Mouse (Mus musculus): ENCODE results near the gene Cenpt. TPM values are rescaled to one million over a fixed set of nuclear protein-coding genes. Genes with fewer than 3 reads are reported as not detected.
"Not testable (repeated sequence)": the region's sequence is repeated elsewhere in the genome, so short reads cannot be mapped to it uniquely, and the experiment has no call there.

Cenpt gene
- polyA plus RNA-seq, 1 experiment from 2014 or later: 8.2 TPM

- Histone ChIP-seq H3K36me3 (ENCODE audit: inconsistent target) (no peaks in the 10 kb centered on the region), H3K79me2 (ENCODE audit: inconsistent target) (no peaks in the 10 kb centered on the region), H3K27ac (no peak overlapping the region), H3K4me3 (ENCODE audit: inconsistent target) (no peak overlapping the region)
- 79% methylated on average over 6 of the region's 6 CpGs for WGBS (ENCODE audit: missing documents)
Measured at GRCm38 (mm10) chr8:105836991-105837390, 16.1 kb downstream of the Cenpt start.

GRCm38 (mm10) chr8:105835318-105835717, 17.8 kb downstream of the Cenpt start:
- Histone ChIP-seq H3K4me3 (ENCODE audit: inconsistent target) (no peak overlapping the region), H3K36me3 (ENCODE audit: inconsistent target) (no peaks in the 10 kb centered on the region), H3K79me2 (ENCODE audit: inconsistent target) (no peaks in the 10 kb centered on the region), H3K27ac (no peak overlapping the region)
- WGBS (ENCODE audit: missing documents): 30% methylated on average over 8 of the region's 11 CpGs

DNA sequence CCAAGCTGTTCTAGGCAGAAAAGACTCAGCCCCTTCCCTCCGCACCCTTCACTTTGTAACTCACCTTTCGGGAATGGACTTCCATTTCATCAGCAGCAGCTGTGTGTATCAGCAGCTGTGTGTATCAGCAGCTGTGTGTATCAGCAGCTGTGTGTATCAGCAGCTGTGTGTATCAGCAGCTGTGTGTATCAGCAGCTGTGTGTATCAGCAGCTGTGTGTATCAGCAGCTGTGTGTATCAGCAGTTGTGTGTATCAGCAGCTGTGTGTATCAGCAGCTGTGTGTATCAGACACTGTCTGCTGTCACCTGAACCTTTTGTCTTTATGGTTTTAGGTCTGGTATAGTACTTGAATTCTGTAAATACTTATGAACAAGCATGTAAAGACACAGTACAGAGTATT, 19.3 kb downstream of the Cenpt start:
- not testable (repeated sequence) for H3K4me3 ChIP-seq (ENCODE audit: inconsistent target); H3K36me3 ChIP-seq (ENCODE audit: inconsistent target); H3K79me2 ChIP-seq (ENCODE audit: inconsistent target); H3K27ac ChIP-seq
- WGBS (ENCODE audit: missing documents): 92% methylated on average over 2 of the region's 2 CpGs

DNA sequence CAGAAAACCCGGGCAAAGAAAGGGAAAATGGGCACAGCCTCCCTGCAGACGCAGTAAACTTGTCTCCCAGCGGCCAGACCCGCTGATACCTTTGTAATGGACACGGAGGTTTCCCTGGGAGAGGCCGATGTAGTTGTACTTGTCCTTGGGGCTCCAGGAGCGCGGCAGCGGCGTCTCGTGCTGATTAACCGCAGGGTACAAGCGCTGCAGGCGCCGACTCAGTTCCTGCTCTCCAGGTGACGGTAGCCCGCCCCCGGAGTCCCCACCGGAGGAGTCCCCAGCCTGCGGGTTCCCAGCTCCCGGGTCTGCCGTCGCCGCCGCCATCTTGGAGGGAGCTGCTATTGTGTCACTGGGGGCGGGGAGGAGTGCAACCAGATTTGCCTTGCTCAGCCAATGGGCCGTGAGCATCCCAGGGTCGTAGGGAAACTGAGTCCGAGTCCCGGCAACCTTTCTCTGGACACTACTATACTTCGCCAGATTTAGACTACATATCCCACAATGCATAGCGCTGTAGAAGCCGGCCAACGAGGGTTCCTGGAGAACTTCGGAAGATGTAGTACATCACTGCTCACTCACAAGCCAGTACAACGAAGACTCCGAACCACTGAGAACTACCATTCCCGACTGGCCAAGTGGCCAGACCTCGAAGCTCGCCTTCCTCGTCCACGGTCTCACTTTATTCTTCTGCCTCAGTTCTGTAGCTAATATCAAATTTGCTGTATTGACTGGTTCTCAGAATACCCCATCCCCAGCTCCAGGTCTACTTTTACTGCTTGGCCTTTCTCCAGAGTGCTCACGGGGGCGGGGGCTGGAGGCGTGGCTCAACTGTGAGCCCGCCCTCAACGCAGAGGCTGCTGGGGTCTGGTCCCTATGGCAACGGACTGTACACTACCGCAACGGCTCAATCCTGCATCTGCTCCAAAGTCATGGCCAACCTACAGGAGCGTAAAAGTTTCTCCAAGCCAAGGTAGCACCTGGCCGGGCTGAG, 25.9 kb downstream of the Cenpt start, which contains the start of the genes Ranbp10 and Tsnaxip1:
Ranbp10 (minus strand) TSS at position 490 of the 988 bp plus-strand sequence.
Tsnaxip1 (plus strand) TSS at position 871 of the 988 bp plus-strand sequence.
- WGBS (ENCODE audit: missing documents): under 1% methylated on average over 52 of the region's 52 CpGs
- peak within 1 kb of the TSS; percentile 100 for H3K4me3 ChIP-seq (ENCODE audit: inconsistent target)
- H3K79me2 ChIP-seq (ENCODE audit: inconsistent target): peaks cover 45% of the 10 kb centered on the region
- peak within 1 kb of the TSS; percentile 89 for H3K27ac ChIP-seq
- 0 out of 2 replicates have a peak, but pooled peaks cover 3% of the 10 kb centered on the region for H3K36me3 ChIP-seq (ENCODE audit: inconsistent target)

DNA sequence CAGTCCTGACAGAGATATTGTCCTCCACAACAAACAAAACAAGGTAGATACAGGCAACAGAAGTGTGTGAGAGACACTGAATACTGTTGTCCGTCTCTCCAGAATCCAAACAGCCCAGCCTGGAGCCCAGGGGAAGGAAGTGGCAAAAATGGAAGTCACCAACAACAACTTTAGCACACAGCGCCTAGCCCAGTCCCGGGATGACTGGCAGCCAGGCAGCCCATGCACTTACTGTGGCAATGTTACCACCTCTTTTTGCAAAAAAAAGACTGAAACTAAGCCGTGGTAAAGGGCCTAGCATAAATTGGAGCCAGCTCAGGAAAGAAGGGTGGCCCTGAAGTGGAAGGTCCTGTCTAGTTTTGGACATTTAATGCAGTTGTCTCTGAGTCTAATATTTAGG, 26.7 kb downstream of the Cenpt start:
- Histone ChIP-seq H3K27ac (peak overlapping the region; percentile 89), H3K79me2 (ENCODE audit: inconsistent target) (peaks cover 53% of the 10 kb centered on the region), H3K36me3 (ENCODE audit: inconsistent target) (peaks cover 8% of the 10 kb centered on the region; the same call in 1 of the 2 replicates), H3K4me3 (ENCODE audit: inconsistent target) (peak overlapping the region; percentile 100)
- WGBS (ENCODE audit: missing documents): 6% methylated on average over 3 of the region's 4 CpGs

DNA sequence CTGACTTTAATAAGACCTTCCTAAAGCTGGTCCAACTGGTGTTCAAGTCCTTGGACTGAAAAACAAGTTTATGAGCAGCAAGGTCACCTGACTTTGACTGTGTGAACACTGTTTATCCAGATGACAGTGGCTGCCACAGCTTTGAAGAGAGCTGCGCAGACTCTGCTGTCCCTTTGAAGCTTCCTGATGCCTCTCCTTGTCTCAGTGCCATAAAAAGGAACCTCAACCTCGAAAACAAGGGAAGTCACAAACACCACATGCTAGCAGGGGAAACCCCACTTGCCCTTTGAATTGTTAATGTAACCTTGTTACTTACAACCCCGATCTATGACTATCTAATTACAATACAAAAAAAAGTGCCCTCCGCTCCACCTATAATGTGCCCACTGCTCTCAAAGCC, 27.6 kb downstream of the Cenpt start:
- H3K36me3 ChIP-seq (ENCODE audit: inconsistent target): peaks cover 17% of the 10 kb centered on the region; the same call in 1 of the 2 replicates
- peak overlapping the region; percentile 89 for H3K27ac ChIP-seq
- H3K79me2 ChIP-seq (ENCODE audit: inconsistent target): peaks cover 61% of the 10 kb centered on the region
- WGBS (ENCODE audit: missing documents): 23% methylated on average over 4 of the region's 4 CpGs
- peak overlapping the region; percentile 100 for H3K4me3 ChIP-seq (ENCODE audit: inconsistent target)

DNA sequence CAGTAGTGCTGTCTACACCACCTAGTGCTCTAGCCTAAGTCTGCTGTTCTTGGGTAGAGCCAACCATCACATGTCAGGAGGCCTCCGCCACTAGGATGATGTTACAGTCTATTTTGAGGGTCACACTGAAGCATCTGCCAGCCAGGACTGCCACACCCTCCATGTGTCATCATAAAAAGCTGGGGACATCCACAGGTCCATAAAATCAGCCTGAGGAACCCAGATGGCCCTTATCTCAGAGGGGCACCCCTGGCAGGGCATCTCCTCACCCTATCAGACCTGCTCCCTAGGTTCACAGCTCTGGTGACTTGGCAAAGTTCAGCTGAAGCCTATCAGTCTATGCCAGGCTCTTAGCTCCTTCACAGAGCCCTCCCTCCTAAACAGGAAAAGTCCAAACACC, 32.2 kb downstream of the Cenpt start:
- H3K27ac ChIP-seq: peak overlapping the region; percentile 42
- peaks cover 94% of the 10 kb centered on the region for H3K79me2 ChIP-seq (ENCODE audit: inconsistent target)
- H3K36me3 ChIP-seq (ENCODE audit: inconsistent target): peaks cover 18% of the 10 kb centered on the region; the same call in 1 of the 2 replicates
- WGBS (ENCODE audit: missing documents): 100% methylated on average over 1 of the region's 1 CpGs
- no peak overlapping the region for H3K4me3 ChIP-seq (ENCODE audit: inconsistent target)

GRCm38 (mm10) chr8:105819659-105820058, 33.4 kb downstream of the Cenpt start:
- Histone ChIP-seq H3K36me3 (ENCODE audit: inconsistent target) (peaks cover 18% of the 10 kb centered on the region; the same call in 1 of the 2 replicates), H3K4me3 (ENCODE audit: inconsistent target) (no peak overlapping the region), H3K27ac (no peak overlapping the region), H3K79me2 (ENCODE audit: inconsistent target) (peaks cover 98% of the 10 kb centered on the region)
- WGBS (ENCODE audit: missing documents): 95% methylated on average over 3 of the region's 3 CpGs

- 98% methylated on average over 6 of the region's 6 CpGs for WGBS (ENCODE audit: missing documents)
- no peak overlapping the region for H3K4me3 ChIP-seq (ENCODE audit: inconsistent target)
- no peak overlapping the region for H3K27ac ChIP-seq
- H3K36me3 ChIP-seq (ENCODE audit: inconsistent target): no peaks in the 10 kb centered on the region
- peaks cover 98% of the 10 kb centered on the region for H3K79me2 ChIP-seq (ENCODE audit: inconsistent target)
Measured at GRCm38 (mm10) chr8:105813241-105813640, 39.8 kb downstream of the Cenpt start.

DNA sequence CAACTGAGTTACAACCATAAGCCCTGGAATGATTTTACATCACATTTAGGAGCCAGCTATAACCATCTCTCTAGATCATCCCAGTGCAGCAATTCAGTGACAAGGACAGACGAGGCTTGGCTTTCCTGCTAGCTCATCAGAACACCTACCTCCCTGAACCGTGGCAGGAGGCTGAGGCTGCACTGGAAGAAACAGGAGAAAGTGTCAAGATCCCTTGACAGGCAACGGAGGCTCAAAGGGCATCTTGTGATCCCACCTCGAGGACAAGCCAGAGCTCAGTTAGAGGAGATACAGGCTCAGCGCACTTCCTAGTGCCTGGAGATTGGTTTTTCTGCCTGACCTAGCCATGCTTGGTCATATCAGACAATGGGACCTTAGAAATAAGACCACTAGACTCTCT, 40.6 kb downstream of the Cenpt start:
- Histone ChIP-seq H3K4me3 (ENCODE audit: inconsistent target) (no peak overlapping the region), H3K27ac (no peak overlapping the region)

DNA sequence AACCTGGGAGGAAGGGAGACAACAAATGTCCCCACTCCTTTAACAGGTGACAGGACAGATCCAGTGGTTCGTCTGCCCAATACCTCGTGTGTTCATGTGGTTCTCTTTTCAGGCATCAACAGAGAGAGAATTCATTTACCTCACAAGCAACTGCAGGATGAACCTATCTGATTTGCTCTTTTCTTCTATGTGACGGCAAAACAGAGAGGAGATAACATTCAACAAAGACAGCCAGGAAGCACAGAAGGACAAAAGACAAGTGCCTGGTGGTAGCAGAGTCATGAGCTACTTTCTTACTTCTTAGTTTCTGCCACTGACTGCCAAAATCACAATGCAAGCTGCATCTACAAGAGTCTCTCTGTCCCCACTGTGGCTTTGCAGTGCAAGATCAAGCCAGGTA, 41.5 kb downstream of the Cenpt start:
- H3K79me2 ChIP-seq (ENCODE audit: inconsistent target): peaks cover 99% of the 10 kb centered on the region
- no peaks in the 10 kb centered on the region for H3K36me3 ChIP-seq (ENCODE audit: inconsistent target)
- no peak overlapping the region for H3K4me3 ChIP-seq (ENCODE audit: inconsistent target)
- H3K27ac ChIP-seq: no peak overlapping the region
- WGBS (ENCODE audit: missing documents): 94% methylated on average over 3 of the region's 3 CpGs

More for the DNA sequence above, 40.6 kb downstream of the Cenpt start:
- peaks cover 98% of the 10 kb centered on the region for H3K79me2 ChIP-seq (ENCODE audit: inconsistent target)
- no peaks in the 10 kb centered on the region for H3K36me3 ChIP-seq (ENCODE audit: inconsistent target)
- 91% methylated on average over 5 of the region's 5 CpGs for WGBS (ENCODE audit: missing documents)

DNA sequence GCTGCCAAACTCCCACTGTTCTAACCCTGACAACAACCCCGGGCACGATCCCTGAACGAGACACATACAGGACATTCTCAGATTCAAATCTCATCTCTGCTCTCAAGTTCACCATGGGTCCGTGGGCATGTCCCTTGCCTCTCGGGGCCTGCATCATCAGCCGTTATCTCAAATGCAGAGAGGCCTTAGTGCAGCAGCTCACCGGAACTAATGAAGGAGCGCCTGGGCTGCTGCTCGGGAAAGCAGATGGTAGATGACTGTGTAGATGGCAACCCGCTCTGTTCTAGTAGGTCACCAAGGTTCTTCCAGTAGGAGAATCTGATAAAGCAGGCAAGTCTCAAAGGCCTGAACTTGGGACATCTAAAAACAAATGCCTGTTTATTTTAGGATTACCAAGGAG, 42.0 kb downstream of the Cenpt start:
- Histone ChIP-seq H3K27ac (no peak overlapping the region), H3K4me3 (ENCODE audit: inconsistent target) (no peak overlapping the region), H3K36me3 (ENCODE audit: inconsistent target) (no peaks in the 10 kb centered on the region), H3K79me2 (ENCODE audit: inconsistent target) (peaks cover 99% of the 10 kb centered on the region)
- WGBS (ENCODE audit: missing documents): 98% methylated on average over 10 of the region's 10 CpGs

DNA sequence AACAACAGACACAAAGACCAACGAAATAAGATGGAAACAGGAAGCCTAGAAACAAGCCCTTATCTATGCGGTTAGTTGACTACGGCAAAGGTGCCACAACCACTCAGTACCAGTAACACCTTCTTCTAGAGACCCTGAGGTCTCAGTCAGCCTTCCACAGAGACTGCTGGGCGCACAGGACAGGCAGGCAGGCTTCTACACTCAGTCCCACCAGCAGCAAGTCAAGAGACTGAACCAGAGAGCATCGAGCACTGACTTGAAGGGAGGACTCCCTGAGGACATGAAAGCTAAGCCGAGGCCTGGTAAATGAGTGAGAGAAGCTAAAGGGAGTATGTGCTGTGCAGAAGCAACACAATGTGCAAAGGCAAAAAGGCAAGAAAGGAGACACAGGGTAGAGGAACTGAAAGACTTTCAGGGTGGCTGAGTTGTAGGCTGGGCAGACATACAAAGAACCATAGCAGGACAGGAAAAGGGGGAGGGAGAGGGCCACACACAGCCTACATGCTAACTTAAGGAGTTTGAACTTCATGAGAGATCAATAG, 42.8 kb downstream of the Cenpt start:
- no peaks in the 10 kb centered on the region for H3K36me3 ChIP-seq (ENCODE audit: inconsistent target)
- WGBS (ENCODE audit: missing documents): 62% methylated on average over 6 of the region's 6 CpGs
- H3K27ac ChIP-seq: no peak overlapping the region
- peaks cover 99% of the 10 kb centered on the region for H3K79me2 ChIP-seq (ENCODE audit: inconsistent target)
- no peak overlapping the region for H3K4me3 ChIP-seq (ENCODE audit: inconsistent target)

GRCm38 (mm10) chr8:105808480-105808879, 44.6 kb downstream of the Cenpt start:
- H3K79me2 ChIP-seq (ENCODE audit: inconsistent target): peaks cover 99% of the 10 kb centered on the region
- H3K4me3 ChIP-seq (ENCODE audit: inconsistent target): no peak overlapping the region
- 92% methylated on average over 2 of the region's 2 CpGs for WGBS (ENCODE audit: missing documents)
- H3K36me3 ChIP-seq (ENCODE audit: inconsistent target): peaks cover 10% of the 10 kb centered on the region
- H3K27ac ChIP-seq: no peak overlapping the region

GRCm38 (mm10) chr8:105807766-105808165, 45.3 kb downstream of the Cenpt start:
- H3K4me3 ChIP-seq (ENCODE audit: inconsistent target): no peak overlapping the region
- H3K79me2 ChIP-seq (ENCODE audit: inconsistent target): peaks cover 99% of the 10 kb centered on the region
- H3K36me3 ChIP-seq (ENCODE audit: inconsistent target): peaks cover 10% of the 10 kb centered on the region
- H3K27ac ChIP-seq: no peak overlapping the region
- 93% methylated on average over 4 of the region's 5 CpGs for WGBS (ENCODE audit: missing documents)
